Mouse (Mus musculus) kidney, embryonic 15.5 days (tissue): ENCODE data around the gene Rnf34. TPM values are rescaled to one million over a fixed set of nuclear protein-coding genes. Genes with fewer than 3 reads are reported as not detected.

Source experiments
- ATAC-seq: fragments of 200-750 bp; cut with Nextera tagmentation; replicated peaks from 2 replicates; pipeline ENCODE4 v1.8.0; 2017; ENCODE audit warnings: moderate TSS enrichment; ENCODE audit not compliant: low FRiP score
- H3K27ac ChIP-seq: fragments of 300-500 bp; sonication (generic); 2 replicates; pipeline ENCODE4 v1.5.1; 2015; ENCODE audit warnings: mild to moderate bottlenecking, inconsistent platforms
- H3K27me3 ChIP-seq: fragments of 300-500 bp; sonication (generic); 2 replicates; pipeline ENCODE4 v1.6.1; 2015; ENCODE audit warnings: inconsistent platforms
- H3K36me3 ChIP-seq: fragments of 300-500 bp; sonication (generic); 2 replicates; pipeline ENCODE4 v1.6.1; 2015; ENCODE audit warnings: inconsistent platforms
- H3K4me1 ChIP-seq: fragments of 300-500 bp; sonication (generic); 2 replicates; pipeline ENCODE4 v1.6.1; 2015; ENCODE audit warnings: inconsistent platforms
- H3K4me2 ChIP-seq: fragments of 300-500 bp; sonication (generic); 2 replicates; pipeline ENCODE4 v1.6.1; 2015; ENCODE audit warnings: moderate library complexity, mild to moderate bottlenecking, inconsistent platforms
- H3K4me3 ChIP-seq: fragments of 300-500 bp; sonication (generic); replicated peaks from 2 replicates; pipeline ENCODE4 v1.5.1; 2015; ENCODE audit warnings: mild to moderate bottlenecking, inconsistent platforms
- H3K9ac ChIP-seq: fragments of 300-500 bp; sonication (generic); 2 replicates; pipeline ENCODE4 v1.6.1; 2015; ENCODE audit warnings: mild to moderate bottlenecking, inconsistent platforms
- H3K9me3 ChIP-seq: fragments of 300-500 bp; sonication (generic); replicated peaks from 2 replicates; pipeline ENCODE4 v1.6.1; 2016; ENCODE audit warnings: inconsistent platforms
- WGBS: fragments of 180-500 bp; shearing (Covaris S2); methylation state at CpG from one replicate; pipeline ENCODE4 v1.1.7; 2015; ENCODE audit warnings: mixed read lengths; 5-methylcytosine and 5-hydroxymethylcytosine counted together
- polyA plus RNA-seq: library from polyadenylated mRNA; unstranded; fragments of >200 nt; fragmentation: Nextera tagmentation; extraction: Ambion mirVana; gene quantifications from 2 replicates; pipeline ENCODE4 v1.2.1, GENCODE M21; 2015

The Rnf34 gene
- polyA plus RNA-seq, 1 experiment from 2014 or later = 34.2 TPM

DNA sequence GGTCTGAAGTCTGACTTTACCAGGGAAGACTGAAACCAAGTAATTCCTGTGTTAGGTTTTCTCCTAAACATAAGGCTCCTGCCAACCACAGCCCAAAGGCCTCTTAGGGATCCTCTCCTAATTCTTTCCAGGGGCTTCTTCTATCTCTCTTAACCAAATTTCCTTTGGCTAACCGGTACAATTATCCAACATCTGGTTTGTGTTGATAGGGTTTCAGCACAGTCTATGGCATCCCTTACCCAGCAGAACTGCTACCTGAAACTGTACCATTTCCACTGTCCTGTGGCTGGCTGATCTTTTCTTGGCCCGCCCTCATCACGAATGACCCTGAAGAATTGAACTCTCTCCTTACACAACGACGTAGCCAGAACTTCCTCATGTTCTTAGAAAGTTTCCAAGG, 53.3 kb downstream of the Rnf34 start:
- Histone ChIP-seq H3K4me3 (no peak overlapping the region), H3K9ac (no peak overlapping the region), H3K27ac (no peak overlapping the region), H3K36me3 (no peaks in the 10 kb centered on the region), H3K4me1 (peaks cover 25% of the 10 kb centered on the region), H3K9me3 (no peaks in the 10 kb centered on the region), H3K27me3 (no peaks in the 10 kb centered on the region), H3K4me2 (no peak overlapping the region)
- WGBS = 80% methylated on average over 5 of the region's 5 CpGs
- no peak for ATAC-seq

DNA sequence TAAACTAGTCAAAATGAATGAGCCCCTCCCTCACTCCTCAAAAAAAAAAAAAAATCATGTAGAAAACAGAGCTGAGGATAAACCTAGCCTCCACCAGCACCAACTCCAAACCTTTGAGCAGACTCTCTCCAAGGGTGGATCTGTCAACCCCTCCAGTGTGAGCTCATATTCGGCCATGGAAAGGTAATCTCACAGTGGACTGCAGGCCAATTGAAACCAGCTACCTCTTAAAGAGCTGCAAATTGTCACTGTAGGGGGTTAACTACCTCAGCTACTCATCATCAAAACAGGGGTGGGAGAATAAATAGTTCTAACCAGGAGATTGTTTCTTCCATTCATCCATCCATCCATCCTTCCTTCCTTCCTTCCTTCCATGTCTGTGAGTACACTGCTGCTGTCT, 57.3 kb downstream of the Rnf34 start:
- H3K27me3 ChIP-seq = no peaks in the 10 kb centered on the region
- H3K4me2 ChIP-seq = no peak overlapping the region
- no peak overlapping the region for H3K4me3 ChIP-seq
- H3K27ac ChIP-seq = no peak overlapping the region
- H3K4me1 ChIP-seq = 0 out of 2 replicates have a peak, but pooled peaks cover 4% of the 10 kb centered on the region
- no peaks in the 10 kb centered on the region for H3K9me3 ChIP-seq
- H3K36me3 ChIP-seq = no peaks in the 10 kb centered on the region
- H3K9ac ChIP-seq = no peak overlapping the region
- no peak for ATAC-seq
- 87% methylated on average over 1 of the region's 1 CpGs for WGBS

DNA sequence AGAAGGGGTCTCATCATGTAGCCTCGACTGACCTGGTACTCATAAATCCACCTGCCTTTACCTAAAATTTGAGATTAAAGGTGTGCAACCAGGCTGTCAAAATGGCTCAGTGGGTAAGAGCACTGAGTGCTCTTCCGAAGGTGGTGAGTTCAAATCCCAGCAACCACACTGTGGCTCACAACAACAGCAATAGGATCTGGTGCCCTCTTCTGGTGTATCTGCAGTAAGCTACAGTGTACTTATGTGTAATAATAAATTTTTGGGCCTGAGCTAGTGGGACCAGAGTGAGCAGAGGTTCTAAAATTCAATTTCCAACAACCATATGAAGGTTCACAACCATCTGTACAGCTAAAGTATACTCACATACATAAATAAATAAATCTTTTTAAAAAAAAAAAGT, 58.2 kb downstream of the Rnf34 start:
- Histone ChIP-seq H3K4me2 (no peak overlapping the region), H3K27ac (no peak overlapping the region), H3K36me3 (0 out of 2 replicates have a peak, but pooled peaks cover 6% of the 10 kb centered on the region), H3K4me3 (no peak overlapping the region), H3K9me3 (no peaks in the 10 kb centered on the region), H3K9ac (no peak overlapping the region), H3K4me1 (0 out of 2 replicates have a peak, but pooled peaks cover 7% of the 10 kb centered on the region), H3K27me3 (no peaks in the 10 kb centered on the region)
- no peak for ATAC-seq
- 91% methylated on average over 2 of the region's 2 CpGs for WGBS

DNA sequence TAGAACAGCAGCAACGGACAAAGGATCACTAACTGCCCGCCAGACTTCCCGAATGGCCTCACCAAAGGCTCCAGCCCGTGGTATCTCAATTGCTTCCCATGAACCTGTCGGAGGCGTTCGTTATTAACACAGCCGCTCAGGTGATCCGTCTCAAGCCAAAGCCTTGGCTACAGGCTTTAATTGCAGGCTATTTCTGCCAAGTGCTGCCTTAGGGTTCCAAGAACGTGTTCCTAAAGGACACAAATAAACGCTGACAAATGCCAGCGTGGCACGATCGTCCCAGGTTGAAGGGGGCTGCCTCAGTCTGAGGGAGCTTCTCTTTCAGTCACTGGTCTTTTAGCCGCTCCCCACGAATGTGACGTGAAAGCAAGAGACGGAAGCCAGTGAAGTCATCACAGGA, 59.6 kb downstream of the Rnf34 start:
- no peak for ATAC-seq
- Histone ChIP-seq H3K9me3 (no peaks in the 10 kb centered on the region), H3K36me3 (0 out of 2 replicates have a peak, but pooled peaks cover 8% of the 10 kb centered on the region), H3K27ac (peak overlapping the region; percentile 52), H3K4me3 (no peak overlapping the region), H3K4me1 (0 out of 2 replicates have a peak, but pooled peaks cover 7% of the 10 kb centered on the region), H3K4me2 (no peak overlapping the region), H3K9ac (0 out of 2 replicates have a peak overlapping the region, but pooled peaks have one; percentile 4), H3K27me3 (no peaks in the 10 kb centered on the region)
- 57% methylated on average over 18 of the region's 18 CpGs for WGBS

DNA sequence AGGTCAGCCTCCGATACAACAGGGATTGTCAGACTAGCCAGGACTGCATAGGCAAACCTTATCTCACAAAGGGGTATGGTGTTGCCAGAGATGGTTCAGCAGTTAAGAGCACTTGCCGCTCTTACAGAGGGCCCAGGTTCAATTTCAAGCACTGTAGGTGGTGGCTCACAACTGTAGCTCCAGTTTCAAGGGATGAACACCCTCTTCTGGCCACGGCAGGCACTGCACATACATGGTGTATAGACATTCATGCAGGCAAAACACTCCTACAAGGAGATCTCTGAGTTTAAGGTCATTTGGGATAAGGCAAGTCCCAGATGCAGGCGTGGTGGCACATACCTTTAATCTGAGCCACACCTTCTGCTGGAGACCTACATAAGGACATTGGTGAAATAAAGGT, 63.0 kb downstream of the Rnf34 start:
- ATAC-seq = no peak
- Histone ChIP-seq H3K4me3 (no peak overlapping the region), H3K36me3 (0 out of 2 replicates have a peak, but pooled peaks cover 8% of the 10 kb centered on the region), H3K4me2 (no peak overlapping the region), H3K9me3 (no peaks in the 10 kb centered on the region), H3K4me1 (peaks cover 12% of the 10 kb centered on the region), H3K9ac (no peak overlapping the region), H3K27me3 (no peaks in the 10 kb centered on the region), H3K27ac (no peak overlapping the region)
- WGBS = 93% methylated on average over 4 of the region's 4 CpGs

DNA sequence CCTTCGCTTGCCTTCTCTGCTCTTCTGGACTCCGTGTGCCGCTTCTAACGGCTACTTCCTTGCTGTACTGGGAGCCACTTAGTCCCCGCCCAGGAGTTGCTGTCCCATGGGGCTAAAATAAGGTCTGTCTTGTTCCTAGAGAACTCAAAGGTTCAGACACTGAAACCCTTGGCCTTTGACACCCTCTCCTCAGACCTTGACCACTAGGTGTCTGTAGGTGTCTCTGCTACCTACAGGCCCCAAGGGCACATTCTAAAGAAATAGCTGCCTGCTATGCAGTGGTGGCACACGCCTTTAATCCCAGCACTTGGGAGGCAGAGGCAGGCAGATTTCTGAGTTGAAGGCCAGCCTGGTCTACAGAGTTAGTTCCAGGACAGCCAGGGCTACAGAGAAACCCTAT, 66.3 kb downstream of the Rnf34 start:
- no peaks in the 10 kb centered on the region for H3K9me3 ChIP-seq
- H3K9ac ChIP-seq = no peak overlapping the region
- H3K4me3 ChIP-seq = no peak overlapping the region
- H3K4me2 ChIP-seq = no peak overlapping the region
- H3K36me3 ChIP-seq = 0 out of 2 replicates have a peak, but pooled peaks cover 8% of the 10 kb centered on the region
- 87% methylated on average over 6 of the region's 6 CpGs for WGBS
- H3K4me1 ChIP-seq = peaks cover 24% of the 10 kb centered on the region
- ATAC-seq = no peak
- no peaks in the 10 kb centered on the region for H3K27me3 ChIP-seq
- H3K27ac ChIP-seq = no peak overlapping the region

DNA sequence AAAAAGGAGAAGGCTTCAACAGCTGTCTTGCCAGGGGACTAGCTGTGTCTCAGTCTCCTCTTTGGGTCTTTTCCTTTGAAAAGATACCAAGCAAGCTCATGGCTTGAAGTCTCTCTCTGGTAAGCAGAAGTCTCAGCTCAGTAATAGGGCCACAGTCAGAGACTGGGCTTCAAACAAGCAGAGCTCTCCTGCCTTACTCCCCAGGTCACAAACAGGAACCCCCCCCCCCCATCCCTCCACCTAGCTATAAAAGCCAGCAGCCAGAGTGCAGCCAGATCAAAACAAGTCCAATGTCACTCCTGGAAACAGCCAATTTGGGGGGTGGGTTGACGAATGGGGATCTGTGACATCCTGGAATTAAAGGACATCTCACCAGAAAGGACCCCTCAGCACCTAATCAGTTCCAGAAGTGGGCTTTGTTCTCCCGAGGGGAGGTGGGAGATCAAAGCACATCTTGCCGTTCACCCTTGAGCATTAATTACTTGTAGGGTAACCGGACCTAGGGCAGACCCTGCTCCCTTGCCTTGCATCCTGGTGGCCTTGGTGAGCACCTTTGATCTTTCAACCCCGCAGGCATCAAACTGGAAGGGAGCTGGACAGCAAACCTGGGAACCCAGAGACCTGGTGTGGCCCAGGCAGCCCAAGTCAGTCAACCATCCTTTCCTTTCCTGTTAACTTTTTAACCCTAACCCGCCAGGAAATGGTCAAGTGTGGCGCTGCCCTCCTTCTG, 68.3 kb downstream of the Rnf34 start:
- no peaks in the 10 kb centered on the region for H3K27me3 ChIP-seq
- no peak overlapping the region for H3K4me3 ChIP-seq
- 13% methylated on average over 7 of the region's 7 CpGs for WGBS
- H3K9me3 ChIP-seq = no peaks in the 10 kb centered on the region
- peak overlapping the region; percentile 91 for H3K27ac ChIP-seq
- ATAC-seq = peak; percentile 93
- H3K4me1 ChIP-seq = peaks cover 23% of the 10 kb centered on the region
- no peak overlapping the region for H3K9ac ChIP-seq
- no peak overlapping the region for H3K4me2 ChIP-seq
- H3K36me3 ChIP-seq = 0 out of 2 replicates have a peak, but pooled peaks cover 4% of the 10 kb centered on the region

DNA sequence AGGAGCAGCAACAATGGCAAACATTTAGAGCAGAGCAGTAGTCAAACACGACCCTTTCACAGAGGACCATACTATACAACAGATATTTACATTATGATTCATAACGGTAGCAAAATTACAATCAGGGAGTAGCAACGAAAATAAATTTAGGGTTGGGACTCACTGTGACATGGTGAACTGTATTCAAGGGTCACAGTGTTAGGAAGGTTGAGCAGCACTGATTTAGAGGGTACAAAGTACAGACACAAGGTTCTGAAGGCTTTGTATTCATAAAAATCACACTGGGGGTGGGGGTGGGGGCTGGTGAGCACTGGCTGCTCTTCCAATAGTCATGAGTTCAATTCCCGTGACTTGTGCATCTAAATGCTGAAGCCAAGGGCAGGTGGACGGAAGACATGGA, 70.7 kb downstream of the Rnf34 start:
- Histone ChIP-seq H3K9me3 (no peaks in the 10 kb centered on the region), H3K27me3 (no peaks in the 10 kb centered on the region), H3K9ac (no peak overlapping the region), H3K4me1 (peaks cover 24% of the 10 kb centered on the region), H3K27ac (no peak overlapping the region), H3K4me2 (no peak overlapping the region), H3K4me3 (no peak overlapping the region), H3K36me3 (0 out of 2 replicates have a peak, but pooled peaks cover 4% of the 10 kb centered on the region)
- ATAC-seq = no peak
- 82% methylated on average over 5 of the region's 5 CpGs for WGBS

Other genes starting within 250 kb of the Rnf34 start
- gene Ift81, start 235.5 kb upstream of the Rnf34 start, polyA plus RNA-seq = 41.4 and 43.0 TPM in 2 replicates
- gene P2rx7, start 206.1 kb upstream of the Rnf34 start, polyA plus RNA-seq = 0.94 and 1.4 TPM in 2 replicates
- gene P2rx4, start 142.5 kb upstream of the Rnf34 start, polyA plus RNA-seq = 20.4 and 25.6 TPM in 2 replicates
- gene Camkk2, start 70.6 kb upstream of the Rnf34 start, polyA plus RNA-seq = 35.5 and 39.5 TPM in 2 replicates
- gene Anapc5, start 28.7 kb upstream of the Rnf34 start, polyA plus RNA-seq = 420 and 439 TPM in 2 replicates
- gene Kdm2b, start 139.8 kb downstream of the Rnf34 start, polyA plus RNA-seq = 92.2 and 96.8 TPM in 2 replicates
- 17.5 and 18.5 TPM in 2 replicates for gene Orai1, start 165.0 kb downstream of the Rnf34 start, polyA plus RNA-seq
- 0.26 TPM in 1 of 2 replicates, not detected in the other for gene Morn3, start 197.0 kb downstream of the Rnf34 start, polyA plus RNA-seq
- 15.3 and 19.2 TPM in 2 replicates for gene Tmem120b, start 218.4 kb downstream of the Rnf34 start, polyA plus RNA-seq